7 mouse cellular contexts compared by ENCODE assay signal in the genomic region with DNA sequence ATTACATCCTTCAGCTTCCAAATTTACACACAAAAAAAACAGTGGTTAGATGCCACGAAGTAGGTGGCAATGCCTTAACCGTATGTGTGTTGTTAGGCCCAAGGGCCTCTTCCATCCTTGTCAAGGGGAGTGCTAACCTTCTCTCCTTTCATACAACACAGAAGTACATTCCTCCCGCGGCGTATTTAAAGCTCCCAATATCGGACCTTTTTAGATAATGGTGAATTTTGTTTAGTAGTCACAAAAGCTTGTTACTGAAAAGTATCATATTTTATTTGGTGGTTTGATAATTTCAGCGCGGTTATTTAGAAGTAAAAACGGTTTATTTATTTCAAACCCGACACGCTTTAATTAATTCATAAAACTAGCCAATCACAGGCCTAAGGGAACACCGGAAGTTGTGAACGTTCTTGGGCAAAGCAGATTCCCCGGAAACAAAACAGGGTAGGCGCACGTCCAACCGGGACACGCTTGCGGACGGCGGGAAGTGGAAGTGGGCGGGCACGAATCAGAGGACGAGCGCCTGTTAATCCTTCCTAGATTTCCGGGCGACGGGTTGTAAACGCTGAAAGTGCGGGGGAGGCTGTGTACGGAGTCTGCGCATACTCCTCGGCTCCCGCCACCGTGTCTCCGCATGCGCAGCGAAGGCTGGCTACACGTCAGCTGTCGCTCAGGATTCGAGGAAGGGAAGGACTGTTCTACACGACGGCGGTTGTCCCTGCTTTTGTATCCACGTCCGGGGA. TPM values are rescaled to one million over a fixed set of nuclear protein-coding genes. Genes with fewer than 3 reads are reported as not detected.
DNase-seq lines count a peak whose midpoint lies in the region; ATAC-seq lines count a peak whose summit lies in the region.

No protein-coding gene starts in this region.

- intact Hi-C loops in gastrocnemius, postnatal 36 days (cut with DNase I), result loop anchor here (10.0 kb wide), 1 partner anchor 345 kb away; a partner anchor contains a TSS
- intact Hi-C loops in left cerebral cortex, postnatal 25 days (cut with DNase I), result no loop called here

- peak; percentile 99 for DNase-seq in adrenal gland, adult 2 months
- DNase-seq in embryo, embryonic 11.5 days (ENCODE audit: low read depth, low spot score), result peak; percentile 93
- DNase-seq in gastrocnemius, postnatal 36 days, result peak; percentile 94 to 99
- DNase-seq in left cerebral cortex, postnatal 25 days (ENCODE audit: low spot score in 2 of 2), result peak; percentile 99 to 100
- DNase-seq in midbrain, embryonic 10.5 days (ENCODE audit: low spot score), result peak; percentile 97
- DNase-seq in right cerebral cortex, postnatal 4 days, result peak; percentile 98

- H3K36me3 ChIP-seq in intestine, embryonic 15.5 days, result peaks cover 12% of the 10 kb centered on the region
- H3K36me3 ChIP-seq in midbrain, embryonic 10.5 days, result peaks cover 22% of the 10 kb centered on the region

- no peaks in the 10 kb centered on the region for H3K27me3 ChIP-seq in intestine, embryonic 15.5 days (replicated peaks)
- H3K27me3 ChIP-seq in midbrain, embryonic 10.5 days (ENCODE audit: low read depth, poor library complexity, severe bottlenecking), result no peaks in the 10 kb centered on the region

- H3K4me2 ChIP-seq in intestine, embryonic 15.5 days (replicated peaks), result peak overlapping the region; percentile 57

- H3K9me3 ChIP-seq in intestine, embryonic 15.5 days, result no peaks in the 10 kb centered on the region
- no peaks in the 10 kb centered on the region for H3K9me3 ChIP-seq in midbrain, embryonic 10.5 days (replicated peaks)

- H3K9ac ChIP-seq in intestine, embryonic 15.5 days, result peak overlapping the region; percentile 43

- H3K4me3 ChIP-seq in intestine, embryonic 15.5 days (replicated peaks), result peak overlapping the region; percentile 34
- H3K4me3 ChIP-seq in midbrain, embryonic 10.5 days, result peak overlapping the region; percentile 53

- WGBS in intestine, embryonic 15.5 days, result under 1% methylated on average over 46 of the region's 46 CpGs
- WGBS in midbrain, embryonic 10.5 days, result under 1% methylated on average over 46 of the region's 46 CpGs

- ATAC-seq in intestine, embryonic 15.5 days, result peak; percentile 99

- peak overlapping the region; percentile 80 for H3K27ac ChIP-seq in intestine, embryonic 15.5 days
- H3K27ac ChIP-seq in midbrain, embryonic 10.5 days (replicated peaks), result peak overlapping the region; percentile 92

- H3K4me1 ChIP-seq in intestine, embryonic 15.5 days (replicated peaks), result peaks cover 11% of the 10 kb centered on the region; the same call in 1 of the 2 replicates
- H3K4me1 ChIP-seq in midbrain, embryonic 10.5 days, result peaks cover 19% of the 10 kb centered on the region

RNA-seq across cellular contexts. Expression of a gene that starts 25.0 kb away (rescaled TPM):
- total RNA-seq in adrenal gland, adult 2 months (2021), result 10 to 100 TPM; 30.5 TPM
- 50.0 and 52.5 TPM in 2 replicates for polyA plus RNA-seq in adrenal gland, adult 2 months (2012; rRNA removed)
- 10 to 100 TPM; 14.5 to 16.8 TPM for total RNA-seq in gastrocnemius, postnatal 36 days (2021)
- 49.6 and 50.2 TPM in 2 replicates for polyA plus RNA-seq in intestine, embryonic 15.5 days (2015; fragmentation: Nextera tagmentation; extraction: Ambion mirVana)
- total RNA-seq in left cerebral cortex, postnatal 25 days (2021), result 10 to 100 TPM; 25.8 to 28.4 TPM
- polyA plus RNA-seq in midbrain, embryonic 10.5 days (2016; fragmentation: Nextera tagmentation; extraction: Ambion mirVana), result 76.3 and 84.1 TPM in 2 replicates

RNA-seq across cellular contexts. Expression of a gene that starts 32.5 kb away (rescaled TPM):
- total RNA-seq in adrenal gland, adult 2 months (2021), result 10 to 100 TPM; 56.9 to 61.6 TPM
- polyA plus RNA-seq in adrenal gland, adult 2 months (2012; rRNA removed), result 59.3 and 60.1 TPM in 2 replicates
- 10 to 100 TPM; 18.7 to 19.5 TPM for total RNA-seq in gastrocnemius, postnatal 36 days (2021)
- 85.7 and 91.2 TPM in 2 replicates for polyA plus RNA-seq in intestine, embryonic 15.5 days (2015; fragmentation: Nextera tagmentation; extraction: Ambion mirVana)
- total RNA-seq in left cerebral cortex, postnatal 25 days (2021), result 10 to 100 TPM; 47.3 to 52.9 TPM
- polyA plus RNA-seq in midbrain, embryonic 10.5 days (2016; fragmentation: Nextera tagmentation; extraction: Ambion mirVana), result 156 and 166 TPM in 2 replicates

Comparison
In these comparisons a context has a peak if more than half of its experiments do, and no peak if none do; other contexts are left out.
1. Peak in every context shown above with its lines: DNase-seq, ATAC-seq, H3K4me3 ChIP-seq and H3K27ac ChIP-seq.